In genomic region chr13:118713626-118714150, GRCm38 (mm10) we compare ENCODE assay signal across 9 mouse cellular contexts. TPM values are rescaled to one million over a fixed set of nuclear protein-coding genes. Genes with fewer than 3 reads are reported as not detected.
A peak's percentile ranks its signal among the peaks of the same experiment; 100 is the strongest.
DNase-seq lines count a peak whose midpoint lies in the region; ATAC-seq and TF ChIP-seq lines count a peak whose summit lies in the region.
"Had no signal": no experiment of that assay in that cellular context is flagged by ENCODE, and none has a peak within 500 bp of the region (broad histone marks: within the 10 kb centered on the region; RNA-seq: fewer than 3 reads in every experiment).

No protein-coding gene starts in this region.

- ATAC-seq in G1E (ENCODE audit: extremely low read depth, insufficient number of reproducible peaks, low FRiP score, poor library complexity, severe bottlenecking): no peak
- ATAC-seq in hindbrain, embryonic 15.5 days (ENCODE audit: low FRiP score, low read depth): no peak
- no peak for ATAC-seq in midbrain, embryonic 11.5 days (ENCODE audit: low FRiP score)

- DNase-seq in G1E (ENCODE audit: low spot score): no peak
- peak; percentile 92 for DNase-seq in midbrain, embryonic 11.5 days (ENCODE audit: low spot score, missing footprints)
- no peak for DNase-seq in left cerebral cortex, adult 18-20 months (ENCODE audit: low spot score in 2 of 2)
- DNase-seq in gastrocnemius, postnatal 10 days: no peak
- no peak for DNase-seq in left cerebral cortex, adult 9 months (ENCODE audit: low spot score in 2 of 2)
- no peak for DNase-seq in c-Kit-positive CD71-positive TER-119-positive erythroid progenitor cells, embryonic 14.5 days (ENCODE audit: low spot score)

- no peaks in the 10 kb centered on the region for H3K9me3 ChIP-seq in G1E (replicated peaks)
- no peaks in the 10 kb centered on the region for H3K9me3 ChIP-seq in hindbrain, embryonic 15.5 days
- H3K9me3 ChIP-seq in midbrain, embryonic 11.5 days (ENCODE audit: control insufficient read depth, low read length): no peaks in the 10 kb centered on the region

- peaks cover 73% of the 10 kb centered on the region for H3K4me1 ChIP-seq in G1E (ENCODE audit: insufficient read depth, low read depth, low read length)
- no peaks in the 10 kb centered on the region for H3K4me1 ChIP-seq in brown adipose tissue, adult 24 weeks (ENCODE audit: control insufficient read depth, insufficient read depth, insufficient read length, low read length)
- H3K4me1 ChIP-seq in hindbrain, embryonic 15.5 days (replicated peaks): peaks cover 21% of the 10 kb centered on the region
- H3K4me1 ChIP-seq in midbrain, embryonic 11.5 days (ENCODE audit: control insufficient read depth, insufficient read depth, low read length): peaks cover 15% of the 10 kb centered on the region

- no peak overlapping the region for H3K9ac ChIP-seq in hindbrain, embryonic 15.5 days
- no peak overlapping the region for H3K9ac ChIP-seq in midbrain, embryonic 11.5 days (ENCODE audit: low read length)

- no peaks in the 10 kb centered on the region for H3K36me3 ChIP-seq in G1E (replicated peaks)
- no peaks in the 10 kb centered on the region for H3K36me3 ChIP-seq in hindbrain, embryonic 15.5 days
- no peaks in the 10 kb centered on the region for H3K36me3 ChIP-seq in midbrain, embryonic 11.5 days (ENCODE audit: control insufficient read depth, insufficient read depth, low read length)

- no peak overlapping the region for H3K27ac ChIP-seq in brown adipose tissue, adult 24 weeks (replicated peaks; ENCODE audit: low read depth, low read length)
- no peak overlapping the region for H3K27ac ChIP-seq in hindbrain, embryonic 15.5 days (replicated peaks)
- no peak overlapping the region for H3K27ac ChIP-seq in midbrain, embryonic 11.5 days (ENCODE audit: low read depth, low read length)

- peak overlapping the region; percentile 75 for H3K4me3 ChIP-seq in G1E (ENCODE audit: low read depth, low read length)
- peak overlapping the region; percentile 60 for H3K4me3 ChIP-seq in brown adipose tissue, adult 24 weeks (ENCODE audit: insufficient read depth, low read depth, low read length)
- peak overlapping the region; percentile 63 for H3K4me3 ChIP-seq in hindbrain, embryonic 15.5 days
- H3K4me3 ChIP-seq in midbrain, embryonic 11.5 days (ENCODE audit: low read depth, low read length): peak overlapping the region; percentile 49

- WGBS in hindbrain, embryonic 15.5 days: under 1% methylated on average over 14 of the region's 14 CpGs
- WGBS in midbrain, embryonic 11.5 days: 1% methylated on average over 14 of the region's 14 CpGs

- TF ChIP-seq CTCF in G1E (IDR thresholded peaks at IDR 0.05; ENCODE audit: low read depth, low read length): no peak

- H3K4me2 ChIP-seq in hindbrain, embryonic 15.5 days: peak overlapping the region; percentile 99
- H3K4me2 ChIP-seq in midbrain, embryonic 11.5 days: peak overlapping the region; percentile 70

- H3K27me3 ChIP-seq in G1E (ENCODE audit: insufficient read depth, low read length): peaks cover 18% of the 10 kb centered on the region
- 0 out of 2 replicates have a peak, but pooled peaks cover 11% of the 10 kb centered on the region for H3K27me3 ChIP-seq in hindbrain, embryonic 15.5 days
- peaks cover 15% of the 10 kb centered on the region for H3K27me3 ChIP-seq in midbrain, embryonic 11.5 days (ENCODE audit: control insufficient read depth, insufficient read depth, low read length)

RNA-seq across cellular contexts. Expression of gene Fgf10, which starts 44.1 kb away (rescaled TPM):
- total RNA-seq in G1E (2014; fragmentation: Nextera tagmentation) (7.8 and 8.9 TPM in 2 replicates), G1E (2017) (0.33 and 0.64 TPM in 2 replicates)
- 0.06 and 0.11 TPM in 2 replicates for polyA plus RNA-seq in G1E (2012)
- polyA plus RNA-seq in brown adipose tissue, adult 24 weeks (2012; ENCODE audit: insufficient read depth, insufficient read length, missing spikeins): 2.5 and 4.5 TPM in 2 replicates
- 1.8 and 2.2 TPM in 2 replicates for polyA plus RNA-seq in hindbrain, embryonic 15.5 days (2015; fragmentation: Nextera tagmentation; extraction: Ambion mirVana)
- 0.54 and 0.55 TPM in 2 replicates for polyA plus RNA-seq in midbrain, embryonic 11.5 days (2014; fragmentation: Nextera tagmentation; extraction: Ambion mirVana)
- 1 to 10 TPM; 3.4 to 4.1 TPM for total RNA-seq in left cerebral cortex, adult 18-20 months (2021)
- total RNA-seq in gastrocnemius, postnatal 10 days (2021): 1 to 10 TPM in 1 of 2 experiments, under 1 TPM in 1; 0.89 to 1.2 TPM
- polyA plus RNA-seq: spleen, adult 2 months had no signal
